Mouse (Mus musculus) intestine, embryonic 14.5 days (tissue): ENCODE data around the gene Fadd. TPM values are rescaled to one million over a fixed set of nuclear protein-coding genes. Genes with fewer than 3 reads are reported as not detected.

ENCODE experiments used
- ATAC-seq: fragments of 200-750 bp; cut with Nextera tagmentation; replicated peaks from 2 replicates; pipeline ENCODE4 v1.8.0; 2017; ENCODE audit warnings: low read depth, moderate number of reproducible peaks, moderate TSS enrichment, moderate library complexity; ENCODE audit not compliant: low FRiP score, low TSS enrichment
- DNase-seq: peaks from one replicate; pipeline ENCODE4 v3.0.0-alpha.2; 2018; ENCODE audit warnings: low spot score
- H3K27ac ChIP-seq: fragments of 300-500 bp; sonication (generic); 2 replicates; pipeline ENCODE4 v1.5.1; 2014; ENCODE audit warnings: low read depth, mild to moderate bottlenecking, control low read depth
- H3K27me3 ChIP-seq: fragments of 300-500 bp; sonication (generic); replicated peaks from 2 replicates; pipeline ENCODE4 v1.6.1; 2014; ENCODE audit warnings: low read length, control low read depth; ENCODE audit not compliant: control insufficient read depth, insufficient read depth
- H3K36me3 ChIP-seq: fragments of 300-500 bp; sonication (generic); 2 replicates; pipeline ENCODE4 v1.6.1; 2014; ENCODE audit warnings: low read length, control low read depth; ENCODE audit not compliant: control insufficient read depth, insufficient read depth
- H3K4me1 ChIP-seq: fragments of 300-500 bp; sonication (generic); replicated peaks from 2 replicates; pipeline ENCODE4 v1.6.1; 2014; ENCODE audit warnings: low read length, control low read depth, mixed read lengths; ENCODE audit not compliant: control insufficient read depth, insufficient read depth
- H3K4me2 ChIP-seq: fragments of 300-500 bp; sonication (generic); 2 replicates; pipeline ENCODE4 v1.6.1; 2014; ENCODE audit warnings: low read length
- H3K4me3 ChIP-seq: fragments of 300-500 bp; sonication (generic); 2 replicates; pipeline ENCODE4 v1.5.1; 2014; ENCODE audit warnings: low read depth, low read length, control low read depth, mixed read lengths
- H3K9ac ChIP-seq: fragments of 300-500 bp; sonication (generic); 2 replicates; pipeline ENCODE4 v1.6.1; 2014; ENCODE audit warnings: mild to moderate bottlenecking, low read length
- H3K9me3 ChIP-seq: fragments of 300-500 bp; sonication (generic); 2 replicates; pipeline ENCODE4 v1.6.1; 2016; ENCODE audit warnings: low read length, control low read depth; ENCODE audit not compliant: control insufficient read depth
- WGBS: fragments of 180-500 bp; shearing (Covaris S2); extraction: QIAGEN DNeasy Blood & Tissue Kit; methylation state at CpG from one replicate; pipeline ENCODE4 v1.1.7; 2014; 5-methylcytosine and 5-hydroxymethylcytosine counted together
- polyA plus RNA-seq: library from polyadenylated mRNA; unstranded; fragments of >200 nt; fragmentation: Nextera tagmentation; extraction: Ambion mirVana; gene quantifications from 2 replicates; pipeline ENCODE4 v1.2.1, GENCODE M21; 2014

Fadd gene
- polyA plus RNA-seq, 1 experiment from 2014 or later = 13.3 TPM

GRCm38 (mm10) chr7:144612829-144613228, 30.6 kb upstream of the Fadd start:
- Histone ChIP-seq H3K27ac (no peak overlapping the region), H3K4me1 (no peaks in the 10 kb centered on the region), H3K36me3 (peaks cover 11% of the 10 kb centered on the region; the same call in 1 of the 2 replicates), H3K9ac (no peak overlapping the region), H3K27me3 (no peaks in the 10 kb centered on the region), H3K9me3 (no peaks in the 10 kb centered on the region), H3K4me2 (no peak overlapping the region), H3K4me3 (no peak overlapping the region)
- no peak for DNase-seq
- ATAC-seq = no peak
- 83% methylated on average over 4 of the region's 4 CpGs for WGBS

GRCm38 (mm10) chr7:144612351-144612750, 30.1 kb upstream of the Fadd start:
- DNase-seq (no peak), ATAC-seq (no peak)
- Histone ChIP-seq H3K4me2 (no peak overlapping the region), H3K27ac (no peak overlapping the region), H3K4me1 (no peaks in the 10 kb centered on the region), H3K36me3 (peaks cover 6% of the 10 kb centered on the region; the same call in 1 of the 2 replicates), H3K9me3 (no peaks in the 10 kb centered on the region), H3K27me3 (no peaks in the 10 kb centered on the region), H3K4me3 (no peak overlapping the region), H3K9ac (no peak overlapping the region)
- WGBS = 84% methylated on average over 4 of the region's 4 CpGs

GRCm38 (mm10) chr7:144611595-144611994, 29.3 kb upstream of the Fadd start:
- Histone ChIP-seq H3K4me3 (no peak overlapping the region), H3K9ac (no peak overlapping the region), H3K27ac (no peak overlapping the region), H3K27me3 (no peaks in the 10 kb centered on the region), H3K36me3 (0 out of 2 replicates have a peak, but pooled peaks cover 3% of the 10 kb centered on the region), H3K4me2 (no peak overlapping the region), H3K9me3 (no peaks in the 10 kb centered on the region), H3K4me1 (no peaks in the 10 kb centered on the region)
- 84% methylated on average over 16 of the region's 16 CpGs for WGBS
- ATAC-seq (no peak), DNase-seq (no peak)

GRCm38 (mm10) chr7:144609568-144609967, 27.3 kb upstream of the Fadd start:
- H3K36me3 ChIP-seq = 0 out of 2 replicates have a peak, but pooled peaks cover 3% of the 10 kb centered on the region
- H3K4me2 ChIP-seq = no peak overlapping the region
- ATAC-seq (no peak), DNase-seq (no peak)
- WGBS = 82% methylated on average over 7 of the region's 7 CpGs
- H3K9ac ChIP-seq = no peak overlapping the region
- no peaks in the 10 kb centered on the region for H3K4me1 ChIP-seq
- no peaks in the 10 kb centered on the region for H3K27me3 ChIP-seq
- H3K9me3 ChIP-seq = no peaks in the 10 kb centered on the region
- no peak overlapping the region for H3K27ac ChIP-seq
- no peak overlapping the region for H3K4me3 ChIP-seq

GRCm38 (mm10) chr7:144607862-144608261, 25.6 kb upstream of the Fadd start:
- 90% methylated on average over 15 of the region's 15 CpGs for WGBS
- Histone ChIP-seq H3K27ac (no peak overlapping the region), H3K27me3 (no peaks in the 10 kb centered on the region), H3K4me3 (no peak overlapping the region), H3K9me3 (no peaks in the 10 kb centered on the region), H3K36me3 (0 out of 2 replicates have a peak, but pooled peaks cover 3% of the 10 kb centered on the region), H3K9ac (no peak overlapping the region), H3K4me1 (no peaks in the 10 kb centered on the region), H3K4me2 (no peak overlapping the region)
- DNase-seq (no peak), ATAC-seq (no peak)

- ATAC-seq (no peak), DNase-seq (no peak)
- H3K4me2 ChIP-seq = no peak overlapping the region
- H3K27me3 ChIP-seq = no peaks in the 10 kb centered on the region
- H3K36me3 ChIP-seq = peaks cover 5% of the 10 kb centered on the region; the same call in 1 of the 2 replicates
- WGBS = 44% methylated on average over 4 of the region's 4 CpGs
- H3K9ac ChIP-seq = no peak overlapping the region
- H3K27ac ChIP-seq = no peak overlapping the region
- H3K9me3 ChIP-seq = no peaks in the 10 kb centered on the region
- no peaks in the 10 kb centered on the region for H3K4me1 ChIP-seq
- no peak overlapping the region for H3K4me3 ChIP-seq
Observed at GRCm38 (mm10) chr7:144604735-144605134, 22.5 kb upstream of the Fadd start.

- Histone ChIP-seq H3K27me3 (no peaks in the 10 kb centered on the region), H3K4me2 (no peak overlapping the region), H3K27ac (no peak overlapping the region), H3K9ac (no peak overlapping the region), H3K4me1 (no peaks in the 10 kb centered on the region), H3K4me3 (no peak overlapping the region), H3K36me3 (peaks cover 5% of the 10 kb centered on the region; the same call in 1 of the 2 replicates), H3K9me3 (no peaks in the 10 kb centered on the region)
- ATAC-seq (no peak), DNase-seq (no peak)
- 97% methylated on average over 2 of the region's 2 CpGs for WGBS
Observed at GRCm38 (mm10) chr7:144604291-144604690, 22.0 kb upstream of the Fadd start.

GRCm38 (mm10) chr7:144600333-144600900, 18.2 kb upstream of the Fadd start:
- Histone ChIP-seq H3K9ac (no peak overlapping the region), H3K4me1 (no peaks in the 10 kb centered on the region), H3K4me3 (no peak overlapping the region), H3K4me2 (no peak overlapping the region), H3K27ac (no peak overlapping the region), H3K36me3 (peaks cover 7% of the 10 kb centered on the region; the same call in 1 of the 2 replicates), H3K27me3 (no peaks in the 10 kb centered on the region), H3K9me3 (no peaks in the 10 kb centered on the region)
- no peak for ATAC-seq
- no peak for DNase-seq
- 73% methylated on average over 6 of the region's 6 CpGs for WGBS

- DNase-seq = no peak
- no peaks in the 10 kb centered on the region for H3K9me3 ChIP-seq
- WGBS = 78% methylated on average over 3 of the region's 3 CpGs
- H3K27me3 ChIP-seq = no peaks in the 10 kb centered on the region
- H3K27ac ChIP-seq = no peak overlapping the region
- H3K4me3 ChIP-seq = no peak overlapping the region
- no peak overlapping the region for H3K9ac ChIP-seq
- no peak overlapping the region for H3K4me2 ChIP-seq
- no peaks in the 10 kb centered on the region for H3K4me1 ChIP-seq
- H3K36me3 ChIP-seq = peaks cover 11% of the 10 kb centered on the region
- no peak for ATAC-seq
Observed at GRCm38 (mm10) chr7:144589508-144589907, 7.2 kb upstream of the Fadd start.
